Mouse (Mus musculus): ENCODE measurements around the gene Art2b. TPM values are rescaled to one million over a fixed set of nuclear protein-coding genes. Genes with fewer than 3 reads are reported as not detected.

Art2b gene
- polyA plus RNA-seq, 1 experiment from 2014 or later: not detected

GRCm38 (mm10) chr7:101538141-101538933 lies 47.1 kb downstream of the Art2b start:
- Histone ChIP-seq H3K27me3 (ENCODE audit: control insufficient read depth, insufficient read depth, low read length) (peaks cover 4% of the 10 kb centered on the region; the same call in 1 of the 2 replicates), H3K4me2 (no peak overlapping the region), H3K36me3 (ENCODE audit: control insufficient read depth, insufficient read depth, low read length) (no peaks in the 10 kb centered on the region), H3K9ac (ENCODE audit: low read depth, low read length) (no peak overlapping the region), H3K9me3 (replicated peaks; ENCODE audit: control insufficient read depth, low read length) (no peaks in the 10 kb centered on the region), H3K4me1 (ENCODE audit: control insufficient read depth, insufficient read depth, low read length) (no peaks in the 10 kb centered on the region), H3K4me3 (ENCODE audit: low read depth, low read length) (no peak overlapping the region), H3K27ac (ENCODE audit: low read depth, low read length) (no peak overlapping the region)
- WGBS (ENCODE audit: insufficient replicate concordance): 41% methylated on average over 14 of the region's 14 CpGs
- ATAC-seq (replicated peaks; ENCODE audit: insufficient number of reproducible peaks, low FRiP score, low TSS enrichment): no peak

- Histone ChIP-seq H3K4me3 (ENCODE audit: low read depth, low read length) (no peak overlapping the region), H3K9ac (ENCODE audit: low read depth, low read length) (no peak overlapping the region), H3K27me3 (ENCODE audit: control insufficient read depth, insufficient read depth, low read length) (peaks cover 6% of the 10 kb centered on the region; the same call in 1 of the 2 replicates), H3K9me3 (replicated peaks; ENCODE audit: control insufficient read depth, low read length) (no peaks in the 10 kb centered on the region), H3K4me2 (no peak overlapping the region; the same call in 1 of the 2 replicates), H3K27ac (ENCODE audit: low read depth, low read length) (no peak overlapping the region), H3K36me3 (ENCODE audit: control insufficient read depth, insufficient read depth, low read length) (no peaks in the 10 kb centered on the region), H3K4me1 (ENCODE audit: control insufficient read depth, insufficient read depth, low read length) (no peaks in the 10 kb centered on the region)
- 45% methylated on average over 8 of the region's 8 CpGs for WGBS (ENCODE audit: insufficient replicate concordance)
- no peak for ATAC-seq (replicated peaks; ENCODE audit: insufficient number of reproducible peaks, low FRiP score, low TSS enrichment)
Measured at GRCm38 (mm10) chr7:101537541-101537940, 47.9 kb downstream of the Art2b start.

- no peaks in the 10 kb centered on the region for H3K4me1 ChIP-seq (ENCODE audit: control insufficient read depth, insufficient read depth, low read length)
- no peak overlapping the region for H3K4me2 ChIP-seq
- H3K9me3 ChIP-seq (replicated peaks; ENCODE audit: control insufficient read depth, low read length): no peaks in the 10 kb centered on the region
- H3K36me3 ChIP-seq (ENCODE audit: control insufficient read depth, insufficient read depth, low read length): no peaks in the 10 kb centered on the region
- peaks cover 6% of the 10 kb centered on the region; the same call in 1 of the 2 replicates for H3K27me3 ChIP-seq (ENCODE audit: control insufficient read depth, insufficient read depth, low read length)
- H3K9ac ChIP-seq (ENCODE audit: low read depth, low read length): no peak overlapping the region
- no peak overlapping the region for H3K27ac ChIP-seq (ENCODE audit: low read depth, low read length)
- WGBS (ENCODE audit: insufficient replicate concordance): 79% methylated on average over 5 of the region's 5 CpGs
- no peak overlapping the region for H3K4me3 ChIP-seq (ENCODE audit: low read depth, low read length)
- no peak for ATAC-seq (replicated peaks; ENCODE audit: insufficient number of reproducible peaks, low FRiP score, low TSS enrichment)
Measured at GRCm38 (mm10) chr7:101535517-101535916, 49.9 kb downstream of the Art2b start.

GRCm38 (mm10) chr7:101535102-101535501 lies 50.3 kb downstream of the Art2b start:
- 75% methylated on average over 10 of the region's 10 CpGs for WGBS (ENCODE audit: insufficient replicate concordance)
- no peak overlapping the region for H3K4me2 ChIP-seq

GRCm38 (mm10) chr7:101534428-101534827 lies 51.0 kb downstream of the Art2b start:
- Histone ChIP-seq H3K4me2 (no peak overlapping the region), H3K27me3 (ENCODE audit: control insufficient read depth, insufficient read depth, low read length) (peaks cover 6% of the 10 kb centered on the region; the same call in 1 of the 2 replicates), H3K9ac (ENCODE audit: low read depth, low read length) (no peak overlapping the region), H3K4me1 (ENCODE audit: control insufficient read depth, insufficient read depth, low read length) (no peaks in the 10 kb centered on the region), H3K27ac (ENCODE audit: low read depth, low read length) (no peak overlapping the region), H3K36me3 (ENCODE audit: control insufficient read depth, insufficient read depth, low read length) (no peaks in the 10 kb centered on the region), H3K9me3 (replicated peaks; ENCODE audit: control insufficient read depth, low read length) (no peaks in the 10 kb centered on the region), H3K4me3 (ENCODE audit: low read depth, low read length) (no peak overlapping the region)
- ATAC-seq (replicated peaks; ENCODE audit: insufficient number of reproducible peaks, low FRiP score, low TSS enrichment): no peak
- 29% methylated on average over 5 of the region's 5 CpGs for WGBS (ENCODE audit: insufficient replicate concordance)

More at GRCm38 (mm10) chr7:101535102-101535501, 50.3 kb downstream of the Art2b start:
- H3K9me3 ChIP-seq (replicated peaks; ENCODE audit: control insufficient read depth, low read length): no peaks in the 10 kb centered on the region
- H3K27ac ChIP-seq (ENCODE audit: low read depth, low read length): no peak overlapping the region
- no peak overlapping the region for H3K9ac ChIP-seq (ENCODE audit: low read depth, low read length)
- ATAC-seq (replicated peaks; ENCODE audit: insufficient number of reproducible peaks, low FRiP score, low TSS enrichment): no peak
- H3K27me3 ChIP-seq (ENCODE audit: control insufficient read depth, insufficient read depth, low read length): peaks cover 6% of the 10 kb centered on the region; the same call in 1 of the 2 replicates
- no peaks in the 10 kb centered on the region for H3K4me1 ChIP-seq (ENCODE audit: control insufficient read depth, insufficient read depth, low read length)
- no peak overlapping the region for H3K4me3 ChIP-seq (ENCODE audit: low read depth, low read length)
- no peaks in the 10 kb centered on the region for H3K36me3 ChIP-seq (ENCODE audit: control insufficient read depth, insufficient read depth, low read length)

Other genes starting within 250 kb of the Art2b start
- gene Arap1, start 237.5 kb downstream of the Art2b start, polyA plus RNA-seq (2014; fragmentation: Nextera tagmentation; extraction: Ambion mirVana): 15.4 and 16.0 TPM in 2 replicates
- 0.89 TPM in 1 of 2 replicates, not detected in the other for gene Gm45837, start 174.7 kb downstream of the Art2b start, polyA plus RNA-seq (2014; fragmentation: Nextera tagmentation; extraction: Ambion mirVana)
- gene Pde2a, start 163.9 kb downstream of the Art2b start, polyA plus RNA-seq (2014; fragmentation: Nextera tagmentation; extraction: Ambion mirVana): 5.8 and 5.9 TPM in 2 replicates
- 36.1 and 47.0 TPM in 2 replicates for gene Clpb, start 78.0 kb upstream of the Art2b start, polyA plus RNA-seq (2014; fragmentation: Nextera tagmentation; extraction: Ambion mirVana)
- not detected in 2 replicates for gene Phox2a, start 232.7 kb upstream of the Art2b start, polyA plus RNA-seq (2014; fragmentation: Nextera tagmentation; extraction: Ambion mirVana)

Measured in heart, embryonic 11.5 days (tissue).